Mouse (Mus musculus) E14TG2a.4 (cell line): ENCODE data around the gene Tgfbr3.

Source experiments
- H3K27me3 ChIP-seq: 2 replicates; pipeline ENCODE4 v1.6.1; 2014; ENCODE audit warnings: low read length, control low read depth; ENCODE audit not compliant: insufficient read depth
- H3K36me3 ChIP-seq: 2 replicates; pipeline ENCODE4 v1.6.1; 2014; ENCODE audit warnings: low read length, control low read depth; ENCODE audit not compliant: insufficient read depth
- H3K4me1 ChIP-seq: replicated peaks from 2 replicates; pipeline ENCODE4 v1.6.1; 2014; ENCODE audit warnings: low read depth, low read length, control low read depth
- H3K4me3 ChIP-seq: replicated peaks from 2 replicates; pipeline ENCODE4 v1.5.1; 2014; ENCODE audit warnings: mild to moderate bottlenecking, low read length
- H3K9me3 ChIP-seq: 2 replicates; pipeline ENCODE4 v1.6.1; 2014; ENCODE audit warnings: low read length, control low read depth
- CTCF ChIP-seq: conservative IDR thresholded peaks from 2 replicates; pipeline ENCODE4 v1.5.1; 2014; ENCODE audit warnings: low read length
- NANOG ChIP-seq: IDR thresholded peaks from 2 replicates; pipeline ENCODE4 v1.6.1; 2014; ENCODE audit warnings: borderline replicate concordance, low read length, mixed read lengths
- POU5F1 ChIP-seq: IDR thresholded peaks from 2 replicates; pipeline ENCODE4 v1.6.1; 2014; ENCODE audit warnings: low read length, borderline replicate concordance

Tgfbr3 gene

DNA sequence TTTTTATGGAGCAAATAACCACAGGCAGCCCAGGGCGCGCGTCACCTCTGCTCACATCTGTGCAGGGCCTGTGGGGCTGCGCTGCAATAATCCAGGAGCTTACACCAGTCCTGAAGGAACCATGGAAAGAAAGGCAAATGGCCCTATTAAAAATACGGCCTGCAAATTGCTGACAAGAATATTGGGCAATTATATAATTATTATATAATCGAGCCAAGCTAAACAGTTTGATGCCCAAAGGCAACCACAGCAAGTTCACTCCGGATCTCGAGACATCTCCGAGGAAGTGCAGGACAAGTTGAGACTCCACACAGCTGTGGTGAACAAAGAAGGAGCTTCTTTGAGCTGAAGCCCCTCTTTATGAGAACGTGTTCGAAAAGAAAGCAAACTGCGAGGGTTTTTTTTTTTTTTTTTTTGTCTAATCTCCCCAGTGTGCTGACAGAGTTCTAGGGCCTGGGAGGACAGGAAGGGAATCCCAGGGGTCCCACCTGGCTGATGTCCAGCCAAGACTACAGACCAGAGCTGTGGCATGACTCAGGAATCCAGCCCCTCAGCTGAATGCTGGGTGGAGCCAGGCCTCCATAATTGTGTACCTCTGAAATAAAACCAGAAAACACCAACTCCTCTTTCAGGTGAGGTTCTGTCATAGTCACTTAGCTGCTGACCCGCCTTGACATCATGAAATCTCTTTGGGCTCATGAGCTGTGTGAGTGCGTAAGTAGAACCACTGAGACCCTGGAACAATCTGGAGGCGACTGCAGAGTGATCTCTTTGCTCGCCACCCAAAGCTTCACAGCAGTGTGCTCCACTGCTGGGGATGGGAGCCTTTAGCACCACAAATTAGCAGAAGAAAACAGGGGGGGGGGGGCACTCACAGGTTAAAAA lies 21.1 kb downstream of the Tgfbr3 start:
- H3K36me3 ChIP-seq: no peaks in the 10 kb centered on the region
- no peaks in the 10 kb centered on the region for H3K9me3 ChIP-seq
- no peaks in the 10 kb centered on the region; the same call in 1 of the 2 replicates for H3K27me3 ChIP-seq
- H3K4me3 ChIP-seq: no peak overlapping the region
- TF ChIP-seq NANOG (no peak), CTCF (no peak), POU5F1 (no peak)
- H3K4me1 ChIP-seq: peaks cover 17% of the 10 kb centered on the region

DNA sequence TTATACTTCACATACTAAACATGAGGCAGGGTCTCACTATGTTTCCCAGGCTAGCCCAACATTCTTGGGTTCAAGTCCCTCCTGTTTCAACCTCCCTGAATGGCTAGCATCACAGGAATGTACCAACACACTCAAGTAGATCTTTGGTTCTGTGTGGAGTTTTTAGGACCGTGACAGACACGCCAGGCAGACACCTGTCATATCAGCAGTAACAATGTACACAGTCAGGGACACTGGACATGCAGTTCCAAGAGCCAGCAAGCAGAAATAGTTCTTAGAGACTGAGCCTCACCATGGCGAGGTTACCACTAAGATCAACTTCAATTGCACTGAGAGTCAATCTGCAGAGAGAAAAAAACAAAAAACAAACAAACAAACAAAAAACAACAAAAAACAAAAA lies 22.9 kb downstream of the Tgfbr3 start:
- Histone ChIP-seq H3K4me1 (peaks cover 7% of the 10 kb centered on the region; the same call in 1 of the 2 replicates), H3K27me3 (no peaks in the 10 kb centered on the region; the same call in 1 of the 2 replicates), H3K9me3 (no peaks in the 10 kb centered on the region), H3K4me3 (no peak overlapping the region), H3K36me3 (no peaks in the 10 kb centered on the region)
- TF ChIP-seq NANOG (no peak), POU5F1 (no peak), CTCF (no peak)

- Histone ChIP-seq H3K36me3 (no peaks in the 10 kb centered on the region), H3K4me1 (peaks cover 6% of the 10 kb centered on the region; the same call in 1 of the 2 replicates), H3K9me3 (no peaks in the 10 kb centered on the region), H3K4me3 (no peak overlapping the region), H3K27me3 (no peaks in the 10 kb centered on the region; the same call in 1 of the 2 replicates)
- TF ChIP-seq CTCF (no peak), NANOG (no peak), POU5F1 (no peak)
Observed at GRCm38 (mm10) chr5:107264426-107265360, 24.7 kb downstream of the Tgfbr3 start.

DNA sequence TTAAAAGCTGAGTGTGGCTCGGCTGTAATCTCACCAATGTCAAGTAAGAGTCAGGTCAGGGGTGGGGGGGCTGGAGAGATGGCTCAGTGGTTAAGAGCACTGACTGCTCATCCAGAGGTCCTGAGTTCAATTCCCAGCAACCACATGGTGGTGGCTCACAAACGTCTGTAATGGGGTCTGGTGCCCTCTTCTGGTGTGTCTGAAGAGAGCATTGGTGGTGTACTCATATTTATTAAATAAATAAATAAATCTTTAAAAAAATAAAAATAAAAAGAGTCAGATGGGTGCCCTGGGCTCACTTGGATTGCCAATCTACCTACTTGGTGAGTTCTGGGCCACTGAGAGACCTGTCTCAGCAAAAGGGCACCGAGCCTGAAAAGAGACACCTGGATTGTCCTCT lies 25.6 kb downstream of the Tgfbr3 start:
- TF ChIP-seq POU5F1 (no peak), NANOG (no peak), CTCF (no peak)

DNA sequence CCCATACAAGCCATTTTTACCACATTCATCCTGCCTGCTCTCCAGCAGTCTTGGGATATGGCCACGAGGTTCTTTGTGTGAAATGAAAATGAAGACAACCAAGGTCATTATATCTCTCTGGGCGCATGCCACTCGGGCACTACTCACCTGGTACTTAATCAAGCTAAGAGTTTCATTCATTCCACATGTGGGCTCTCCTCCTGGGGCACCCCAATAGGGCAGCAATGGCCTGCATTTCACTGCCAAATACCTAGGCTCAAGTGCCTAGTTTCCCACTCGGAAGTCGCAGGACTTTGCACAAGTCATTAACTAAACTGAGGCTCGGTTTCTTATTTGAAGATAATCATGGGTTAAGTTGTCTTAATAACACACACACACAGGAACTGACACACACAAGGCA lies 27.5 kb downstream of the Tgfbr3 start:
- Histone ChIP-seq H3K36me3 (no peaks in the 10 kb centered on the region), H3K9me3 (peaks cover 8% of the 10 kb centered on the region), H3K27me3 (no peaks in the 10 kb centered on the region; the same call in 1 of the 2 replicates), H3K4me1 (no peaks in the 10 kb centered on the region), H3K4me3 (no peak overlapping the region)
- TF ChIP-seq NANOG: no peak
- no peak for TF ChIP-seq CTCF
- TF ChIP-seq POU5F1: no peak

More for the DNA sequence above, 25.6 kb downstream of the Tgfbr3 start:
- no peaks in the 10 kb centered on the region; the same call in 1 of the 2 replicates for H3K27me3 ChIP-seq
- no peaks in the 10 kb centered on the region for H3K36me3 ChIP-seq
- no peak overlapping the region for H3K4me3 ChIP-seq
- H3K9me3 ChIP-seq: peaks cover 5% of the 10 kb centered on the region
- peaks cover 6% of the 10 kb centered on the region; the same call in 1 of the 2 replicates for H3K4me1 ChIP-seq

- TF ChIP-seq CTCF (no peak), NANOG (no peak), POU5F1 (no peak)
- Histone ChIP-seq H3K9me3 (peaks cover 8% of the 10 kb centered on the region), H3K27me3 (no peaks in the 10 kb centered on the region; the same call in 1 of the 2 replicates), H3K4me3 (no peak overlapping the region), H3K36me3 (no peaks in the 10 kb centered on the region), H3K4me1 (no peaks in the 10 kb centered on the region)
Observed at GRCm38 (mm10) chr5:107260708-107261495, 28.5 kb downstream of the Tgfbr3 start.

GRCm38 (mm10) chr5:107259487-107260040 lies 29.9 kb downstream of the Tgfbr3 start:
- peaks cover 16% of the 10 kb centered on the region for H3K9me3 ChIP-seq
- no peaks in the 10 kb centered on the region for H3K27me3 ChIP-seq
- no peaks in the 10 kb centered on the region for H3K4me1 ChIP-seq
- no peaks in the 10 kb centered on the region for H3K36me3 ChIP-seq
- H3K4me3 ChIP-seq: no peak overlapping the region
- TF ChIP-seq POU5F1 (no peak), CTCF (no peak), NANOG (no peak)

- peaks cover 26% of the 10 kb centered on the region for H3K9me3 ChIP-seq
- H3K4me1 ChIP-seq: peaks cover 6% of the 10 kb centered on the region; the same call in 1 of the 2 replicates
- TF ChIP-seq NANOG: no peak
- no peak for TF ChIP-seq POU5F1
- TF ChIP-seq CTCF: no peak
- H3K27me3 ChIP-seq: no peaks in the 10 kb centered on the region
- H3K4me3 ChIP-seq: no peak overlapping the region
- H3K36me3 ChIP-seq: no peaks in the 10 kb centered on the region
Observed at GRCm38 (mm10) chr5:107253395-107253794, 36.0 kb downstream of the Tgfbr3 start.
